Mouse (Mus musculus): ENCODE data around the gene Zfp37. TPM values are rescaled to one million over a fixed set of nuclear protein-coding genes. Genes with fewer than 3 reads are reported as not detected.

The Zfp37 gene
- total and polyA plus RNA-seq, 3 experiments: not detected

- no peaks in the 10 kb centered on the region for H3K4me1 ChIP-seq (ENCODE audit: control insufficient read depth in 1 of 2, insufficient read depth in 2 of 2)
- dilution Hi-C loops (cut with MboI; ENCODE audit: extremely low pct_ligation_motif_present, extremely low pct_unique_long_range_greater_than_20kb, low sequenced_read_pairs) (no loop called here), in situ Hi-C loops (cut with MboI; ENCODE audit: low pct_ligation_motif_present, low pct_unique_long_range_greater_than_20kb, low sequenced_read_pairs) (no loop called here)
- no peak overlapping the region for H3K9ac ChIP-seq (ENCODE audit: insufficient read depth, low read depth)
- H3K27me3 ChIP-seq (replicated peaks): no peaks in the 10 kb centered on the region
- DNase-seq (ENCODE audit: extremely low read depth): no peak
- H3K9me3 ChIP-seq (replicated peaks; ENCODE audit: low read length): no peaks in the 10 kb centered on the region
- TF ChIP-seq ZKSCAN1 (IDR thresholded peaks at IDR 0.05; ENCODE audit: borderline replicate concordance, low read depth, low read length) (no peak), USF1 (IDR thresholded peaks at IDR 0.05; ENCODE audit: low read depth, low read length) (no peak), JUND (conservative IDR thresholded peaks at IDR 0.05; ENCODE audit: low read depth, low read length) (no peak), SMC3 (IDR thresholded peaks at IDR 0.05; ENCODE audit: low read depth, low read length) (no peak), IRF4 (IDR thresholded peaks at IDR 0.05; ENCODE audit: low read depth, low read length) (no peak), ZNF384 (IDR thresholded peaks at IDR 0.05; ENCODE audit: low read depth, low read length) (no peak), CHD1 (IDR thresholded peaks at IDR 0.05; ENCODE audit: low read depth, low read length) (no peak), JUN (IDR thresholded peaks at IDR 0.05; ENCODE audit: insufficient read depth, low read depth, low read length) (no peak)
- H3K27ac ChIP-seq (ENCODE audit: insufficient read depth, low read depth): no peak overlapping the region
- no peaks in the 10 kb centered on the region for H3K79me2 ChIP-seq (replicated peaks; ENCODE audit: control insufficient read depth, extremely low read depth, insufficient read depth, poor library complexity, severe bottlenecking)
- H3K4me3 ChIP-seq (replicated peaks in 1 of 3; ENCODE audit: low read depth in 2 of 3, low read length in 2 of 3, poor library complexity in 1 of 3): no peak overlapping the region
- H3K4me2 ChIP-seq (ENCODE audit: insufficient read depth, low read depth, poor library complexity, severe bottlenecking): no peak overlapping the region
- H3K36me3 ChIP-seq (replicated peaks in 1 of 2; ENCODE audit: control insufficient read depth in 1 of 2, insufficient read depth in 1 of 2, low read length in 1 of 2): no peaks in the 10 kb centered on the region
Measured at GRCm38 (mm10) chr4:62158401-62158800, 72.4 kb downstream of the Zfp37 start.

- Histone ChIP-seq H3K4me3 (replicated peaks in 1 of 3; ENCODE audit: low read depth in 2 of 3, low read length in 2 of 3, poor library complexity in 1 of 3) (no peak within 1 kb of the TSS), H3K36me3 (replicated peaks in 1 of 2; ENCODE audit: control insufficient read depth in 1 of 2, insufficient read depth in 1 of 2, low read length in 1 of 2) (no peaks in the 10 kb centered on the region), H3K27me3 (replicated peaks) (no peaks in the 10 kb centered on the region), H3K9ac (ENCODE audit: insufficient read depth, low read depth) (no peak within 1 kb of the TSS), H3K4me2 (ENCODE audit: insufficient read depth, low read depth, poor library complexity, severe bottlenecking) (no peak within 1 kb of the TSS), H3K4me1 (ENCODE audit: control insufficient read depth in 1 of 2, insufficient read depth in 2 of 2) (no peaks in the 10 kb centered on the region), H3K9me3 (replicated peaks; ENCODE audit: low read length) (no peaks in the 10 kb centered on the region), H3K27ac (ENCODE audit: insufficient read depth, low read depth) (no peak within 1 kb of the TSS), H3K79me2 (replicated peaks; ENCODE audit: control insufficient read depth, extremely low read depth, insufficient read depth, poor library complexity, severe bottlenecking) (no peaks in the 10 kb centered on the region)
- TF ChIP-seq POLR2A (IDR thresholded peaks at IDR 0.05; ENCODE audit: low read depth, low read length): no peak
- no peak for TF ChIP-seq USF1 (IDR thresholded peaks at IDR 0.05; ENCODE audit: low read depth, low read length)
- TF ChIP-seq HCFC1 (IDR thresholded peaks at IDR 0.05; ENCODE audit: low read depth, low read length): no peak
- TF ChIP-seq CHD2 (IDR thresholded peaks at IDR 0.05; ENCODE audit: low read length): no peak
- no peak for TF ChIP-seq CTCF (conservative IDR thresholded peaks at IDR 0.05 in 1 of 2, IDR thresholded peaks at IDR 0.05 in 1 of 2; ENCODE audit: low read depth in 2 of 2, low read length in 2 of 2)
- no peak for TF ChIP-seq EP300 (IDR thresholded peaks at IDR 0.05; ENCODE audit: low read length)
- TF ChIP-seq KAT2A (IDR thresholded peaks at IDR 0.05; ENCODE audit: insufficient replicate concordance, low read length): no peak
- TF ChIP-seq JUN (IDR thresholded peaks at IDR 0.05; ENCODE audit: insufficient read depth, low read depth, low read length): no peak
- no peak for TF ChIP-seq ETS1 (conservative IDR thresholded peaks at IDR 0.05; ENCODE audit: low read depth, low read length)
- TF ChIP-seq NELFE (IDR thresholded peaks at IDR 0.05; ENCODE audit: low read depth, low read length): no peak
- TF ChIP-seq BHLHE40 (IDR thresholded peaks at IDR 0.05; ENCODE audit: low read depth, low read length): no peak
- TF ChIP-seq PAX5 (IDR thresholded peaks at IDR 0.05; ENCODE audit: low read length): no peak
- no peak for TF ChIP-seq MYC (IDR thresholded peaks at IDR 0.05; ENCODE audit: low read depth, low read length)
- TF ChIP-seq ZMIZ1 (IDR thresholded peaks at IDR 0.05; ENCODE audit: low read depth, low read length): no peak
- no peak for TF ChIP-seq MXI1 (IDR thresholded peaks at IDR 0.05; ENCODE audit: low read depth, low read length)
- TF ChIP-seq SIN3A (IDR thresholded peaks at IDR 0.05; ENCODE audit: low read length): no peak
- in situ Hi-C loops (cut with MboI; ENCODE audit: low pct_ligation_motif_present, low pct_unique_long_range_greater_than_20kb, low sequenced_read_pairs): no loop called here
- dilution Hi-C loops (cut with MboI; ENCODE audit: extremely low pct_ligation_motif_present, extremely low pct_unique_long_range_greater_than_20kb, low sequenced_read_pairs): no loop called here
- DNase-seq (ENCODE audit: extremely low read depth): no peak
Measured at GRCm38 (mm10) chr4:62150811-62151210, 80.0 kb downstream of the Zfp37 start, which contains the start of gene Mup21. Gene Mup21, minus strand, starts transcription at chr4:62150863.

Other genes starting within 250 kb of the Zfp37 start
- not detected in 2 replicates for gene Mup20, start 176.9 kb downstream of the Zfp37 start, total RNA-seq (2012; rRNA removed)
- gene Mup20, start 176.9 kb downstream of the Zfp37 start, total RNA-seq (2014; rRNA removed): not detected in 2 replicates
- gene Mup20, start 176.9 kb downstream of the Zfp37 start, polyA plus RNA-seq (2012; ENCODE audit: insufficient read length, low read depth): not detected in 2 replicates
- not detected in 2 replicates for gene Mup3, start 143.7 kb downstream of the Zfp37 start, total RNA-seq (2012; rRNA removed)
- gene Mup3, start 143.7 kb downstream of the Zfp37 start, total RNA-seq (2014; rRNA removed): not detected in 2 replicates
- gene Mup3, start 143.7 kb downstream of the Zfp37 start, polyA plus RNA-seq (2012; ENCODE audit: insufficient read length, low read depth): not detected in 2 replicates
- gene Mup21, start 80.2 kb downstream of the Zfp37 start, total RNA-seq (2012; rRNA removed): not detected in 2 replicates
- not detected in 2 replicates for gene Mup21, start 80.2 kb downstream of the Zfp37 start, total RNA-seq (2014; rRNA removed)
- not detected in 2 replicates for gene Mup21, start 80.2 kb downstream of the Zfp37 start, polyA plus RNA-seq (2012; ENCODE audit: insufficient read length, low read depth)
- 8.4 and 8.6 TPM in 2 replicates for gene Slc31a2, start 31.5 kb upstream of the Zfp37 start, total RNA-seq (2012; rRNA removed)
- gene Slc31a2, start 31.5 kb upstream of the Zfp37 start, total RNA-seq (2014; rRNA removed): 6.9 and 7.2 TPM in 2 replicates
- gene Slc31a2, start 31.5 kb upstream of the Zfp37 start, polyA plus RNA-seq (2012; ENCODE audit: insufficient read length, low read depth): 5.9 and 6.2 TPM in 2 replicates
- gene Fkbp15, start 129.5 kb upstream of the Zfp37 start, total RNA-seq (2012; rRNA removed): 30.4 and 30.8 TPM in 2 replicates
- 24.0 and 25.9 TPM in 2 replicates for gene Fkbp15, start 129.5 kb upstream of the Zfp37 start, total RNA-seq (2014; rRNA removed)
- gene Fkbp15, start 129.5 kb upstream of the Zfp37 start, polyA plus RNA-seq (2012; ENCODE audit: insufficient read length, low read depth): 32.9 and 35.1 TPM in 2 replicates
- gene Slc31a1, start 129.7 kb upstream of the Zfp37 start, total RNA-seq (2012; rRNA removed): 14.0 and 16.5 TPM in 2 replicates
- 18.1 and 19.7 TPM in 2 replicates for gene Slc31a1, start 129.7 kb upstream of the Zfp37 start, total RNA-seq (2014; rRNA removed)
- gene Slc31a1, start 129.7 kb upstream of the Zfp37 start, polyA plus RNA-seq (2012; ENCODE audit: insufficient read length, low read depth): 30.3 and 32.5 TPM in 2 replicates
- 78.2 and 103 TPM in 2 replicates for gene Cdc26, start 177.6 kb upstream of the Zfp37 start, total RNA-seq (2012; rRNA removed)
- 256 and 258 TPM in 2 replicates for gene Cdc26, start 177.6 kb upstream of the Zfp37 start, total RNA-seq (2014; rRNA removed)
- gene Cdc26, start 177.6 kb upstream of the Zfp37 start, polyA plus RNA-seq (2012; ENCODE audit: insufficient read length, low read depth): 105 and 125 TPM in 2 replicates
- 18.1 and 22.5 TPM in 2 replicates for gene Prpf4, start 177.8 kb upstream of the Zfp37 start, total RNA-seq (2012; rRNA removed)
- 33.5 and 33.9 TPM in 2 replicates for gene Prpf4, start 177.8 kb upstream of the Zfp37 start, total RNA-seq (2014; rRNA removed)
- gene Prpf4, start 177.8 kb upstream of the Zfp37 start, polyA plus RNA-seq (2012; ENCODE audit: insufficient read length, low read depth): 31.6 and 33.7 TPM in 2 replicates
- gene Rnf183, start 204.2 kb upstream of the Zfp37 start, total RNA-seq (2012; rRNA removed): 3.5 and 4.1 TPM in 2 replicates
- 3.6 and 4.4 TPM in 2 replicates for gene Rnf183, start 204.2 kb upstream of the Zfp37 start, total RNA-seq (2014; rRNA removed)
- 3.8 and 4.0 TPM in 2 replicates for gene Rnf183, start 204.2 kb upstream of the Zfp37 start, polyA plus RNA-seq (2012; ENCODE audit: insufficient read length, low read depth)
- 4.4 and 5.0 TPM in 2 replicates for gene Wdr31, start 239.8 kb upstream of the Zfp37 start, total RNA-seq (2012; rRNA removed)
- 3.0 and 3.4 TPM in 2 replicates for gene Wdr31, start 239.8 kb upstream of the Zfp37 start, total RNA-seq (2014; rRNA removed)
- 3.8 and 4.7 TPM in 2 replicates for gene Wdr31, start 239.8 kb upstream of the Zfp37 start, polyA plus RNA-seq (2012; ENCODE audit: insufficient read length, low read depth)
- 1.1 and 1.2 TPM in 2 replicates for gene Bspry, start 249.0 kb upstream of the Zfp37 start, total RNA-seq (2012; rRNA removed)
- gene Bspry, start 249.0 kb upstream of the Zfp37 start, total RNA-seq (2014; rRNA removed): 0.86 and 0.95 TPM in 2 replicates
- 0.53 and 1.2 TPM in 2 replicates for gene Bspry, start 249.0 kb upstream of the Zfp37 start, polyA plus RNA-seq (2012; ENCODE audit: insufficient read length, low read depth)